Mouse (Mus musculus) mouse embryonic stem cell (cell line): ENCODE results near the gene Cxcl5.

Experiments used
- in situ Hi-C, 2 experiments: fragments of 300-500 bp; cut with MboI; formaldehyde crosslinking; loops; 1 replicate in 1 of 2; 3 replicates in 1 of 2; pipeline ENCODE4 v1.14.3; 2019 to 2020; ENCODE audit warnings: low sequenced_read_pairs in 2 of 2, low pct_unique_long_range_greater_than_20kb in 1 of 2, mixed read lengths in 1 of 2; ENCODE audit not compliant: unreplicated experiment in 1 of 2

Gene Cxcl5

DNA sequence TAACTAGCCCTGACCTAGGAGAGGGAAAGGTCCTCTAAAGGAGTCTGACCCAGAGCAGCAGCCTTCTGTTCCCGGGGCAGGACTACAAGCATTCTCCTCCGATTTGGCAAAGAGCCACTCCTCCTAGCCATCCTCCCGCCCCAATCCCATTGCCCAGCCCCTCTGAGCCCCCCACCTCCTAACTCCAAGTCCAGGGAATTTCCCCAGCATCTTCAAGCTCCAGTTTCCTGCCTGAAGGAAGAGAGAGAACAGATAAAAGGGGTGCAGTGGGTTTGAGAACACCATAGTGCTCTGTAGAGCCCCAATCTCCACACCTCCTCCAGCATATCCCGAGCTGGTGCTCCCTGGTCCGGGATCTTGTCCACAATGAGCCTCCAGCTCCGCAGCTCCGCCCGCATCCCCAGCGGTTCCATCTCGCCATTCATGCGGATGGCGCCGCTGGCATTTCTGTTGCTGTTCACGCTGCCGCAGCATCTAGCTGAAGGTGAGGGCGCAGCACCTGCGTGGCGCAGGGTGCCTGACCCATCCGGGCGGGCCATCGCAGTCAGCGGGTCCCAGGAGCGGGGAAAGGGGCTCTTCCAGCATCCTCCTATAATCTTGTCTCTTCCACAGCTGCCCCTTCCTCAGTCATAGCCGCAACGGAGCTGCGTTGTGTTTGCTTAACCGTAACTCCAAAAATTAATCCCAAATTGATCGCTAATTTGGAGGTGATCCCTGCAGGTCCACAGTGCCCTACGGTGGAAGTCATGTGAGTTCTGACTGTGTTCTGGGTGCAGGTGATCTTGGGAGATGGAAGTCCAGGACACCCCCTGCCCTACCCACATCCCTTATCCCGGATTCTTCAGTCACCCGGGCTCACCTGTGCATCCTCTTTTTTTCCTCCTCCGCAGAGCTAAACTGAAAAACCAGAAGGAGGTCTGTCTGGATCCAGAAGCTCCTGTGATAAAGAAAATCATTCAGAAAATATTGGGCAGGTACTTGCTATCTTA, at the start of gene Cxcl5:
Cxcl5 (plus strand) TSS at position 284 of the 989 bp plus-strand sequence.
- in situ Hi-C loops, result no loop called here

DNA sequence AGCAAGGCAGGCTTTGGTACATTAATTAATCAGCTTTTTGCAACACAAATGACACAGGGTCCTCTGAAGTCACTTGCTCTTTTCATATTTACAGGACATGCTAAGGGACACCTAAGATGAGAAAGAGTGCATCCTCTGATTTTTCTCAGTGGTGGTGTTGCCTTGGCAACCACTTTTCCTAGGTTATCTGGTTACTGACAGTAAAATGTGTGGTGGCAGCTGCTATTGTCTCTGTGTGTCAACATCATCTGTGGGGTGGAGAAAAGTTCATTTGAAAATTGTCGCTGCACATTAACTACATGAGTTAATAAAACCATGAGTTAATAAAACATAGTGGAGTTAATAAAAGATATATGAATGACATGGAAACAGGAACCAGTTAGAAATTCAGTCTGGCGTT, 47.8 kb upstream of the Cxcl5 start:
- in situ Hi-C loops, result no loop called here

DNA sequence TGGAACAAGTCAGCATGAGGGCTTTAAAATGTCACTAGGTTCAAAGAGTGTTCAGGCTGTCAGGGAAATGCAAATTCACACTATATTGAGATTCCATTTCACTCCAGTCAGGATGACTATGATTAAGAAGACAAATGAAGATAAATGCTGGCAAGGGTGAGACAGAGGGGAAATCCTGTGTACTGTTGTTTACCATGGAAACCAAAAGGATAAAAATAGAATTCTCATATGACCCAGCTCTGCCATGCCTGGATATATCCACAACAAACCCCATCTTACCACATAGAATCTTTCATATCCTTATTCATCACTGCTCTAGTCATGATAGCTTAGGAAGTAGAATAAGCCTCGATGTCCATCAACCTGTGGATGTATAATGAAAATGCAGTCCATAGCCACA, 41.2 kb upstream of the Cxcl5 start:
- in situ Hi-C loops, result no loop called here

DNA sequence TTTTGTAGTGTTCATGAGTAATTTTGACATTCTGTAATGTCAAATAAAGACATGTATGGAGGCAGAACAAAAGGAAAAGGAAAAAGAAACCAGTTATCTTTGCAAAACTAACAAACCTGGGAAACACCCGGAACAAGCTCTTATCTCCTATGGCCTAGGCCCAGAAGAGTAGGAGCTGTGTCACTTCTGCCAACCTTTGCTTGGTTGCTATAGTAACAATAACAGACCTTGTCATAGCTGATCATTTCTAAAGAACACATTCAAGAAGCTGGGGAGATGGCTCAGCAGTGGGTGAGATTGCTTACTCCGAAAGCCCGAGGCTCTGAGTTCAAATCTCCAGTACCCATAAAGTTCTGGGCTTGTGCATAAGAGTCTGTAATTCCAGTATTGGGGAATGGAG, 36.5 kb upstream of the Cxcl5 start:
- in situ Hi-C loops, result no loop called here

DNA sequence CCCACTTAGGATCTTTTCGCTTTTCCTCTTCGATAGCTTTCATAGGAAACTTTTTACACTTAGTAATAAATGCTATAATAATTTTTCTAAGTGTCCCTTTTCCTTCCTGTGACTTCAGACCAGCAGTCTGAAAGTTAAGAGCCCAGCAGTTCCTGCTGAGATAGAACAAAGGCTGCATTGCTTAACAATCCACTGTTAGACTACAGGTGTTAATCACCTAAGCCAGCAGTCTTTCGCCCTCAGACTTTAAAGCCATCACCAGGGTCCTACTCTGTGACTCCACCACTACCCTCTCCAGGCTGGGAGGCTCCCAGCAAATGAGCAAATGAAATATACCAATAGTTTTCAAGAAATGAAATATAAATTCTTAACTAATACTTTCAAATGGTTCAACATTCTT, 30.9 kb upstream of the Cxcl5 start:
- in situ Hi-C loops, result no loop called here

DNA sequence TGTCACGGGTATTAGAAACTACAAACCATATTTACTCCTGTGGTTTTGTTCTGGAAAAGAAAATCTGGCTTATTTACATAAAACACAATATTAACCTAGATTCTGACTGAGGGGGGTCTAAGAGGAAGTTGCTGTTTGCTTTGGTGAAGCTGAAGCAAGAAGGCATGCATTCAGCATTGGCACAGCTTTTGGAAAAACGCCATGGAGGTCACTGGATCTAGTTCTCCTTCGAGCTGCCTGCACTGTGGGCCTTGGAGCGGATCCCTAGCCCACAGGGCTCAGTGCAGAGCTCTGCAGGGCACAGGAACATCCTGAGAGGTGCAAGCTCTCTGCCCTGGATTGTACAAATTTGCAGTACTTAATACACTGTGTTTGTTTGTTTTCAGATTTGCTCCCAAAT, 27.7 kb upstream of the Cxcl5 start:
- in situ Hi-C loops, result no loop called here

DNA sequence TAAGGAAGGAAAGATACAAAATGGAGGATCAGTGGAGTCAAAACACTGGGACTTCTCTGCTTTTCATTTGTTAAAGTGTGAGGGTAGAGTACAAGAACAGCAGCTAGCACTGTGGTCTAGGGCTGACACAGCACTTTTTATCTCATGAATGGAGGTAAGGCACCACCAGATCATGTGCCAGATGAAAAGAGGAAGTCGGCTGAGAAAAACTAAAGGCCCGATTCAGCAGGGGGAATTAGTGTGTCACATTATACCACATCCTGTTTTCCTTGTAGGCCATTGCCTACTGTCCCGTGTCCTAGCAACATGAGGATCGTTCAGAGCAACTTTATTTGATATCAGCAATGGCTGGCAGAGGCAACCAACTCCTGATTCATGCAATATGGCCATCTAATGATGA, 17.1 kb upstream of the Cxcl5 start:
- in situ Hi-C loops, result no loop called here

DNA sequence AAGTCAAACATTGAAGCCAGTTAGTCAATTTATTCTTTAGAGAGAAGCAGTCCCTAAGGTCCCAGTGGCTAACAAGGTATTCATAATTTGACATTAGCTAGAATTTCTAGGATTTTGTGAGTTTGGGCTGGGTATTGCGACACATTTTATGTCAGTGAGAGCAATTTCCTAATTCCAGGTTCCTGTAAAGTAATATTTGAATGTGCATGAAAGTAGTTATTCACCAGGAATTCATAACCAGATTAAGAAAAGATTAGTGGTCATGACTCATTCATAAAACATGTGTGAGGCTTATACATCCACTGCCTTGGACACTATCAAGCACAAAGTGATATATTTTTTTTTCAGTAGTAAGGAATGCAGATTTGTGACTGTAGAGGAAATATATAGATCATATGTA, 5.2 kb upstream of the Cxcl5 start:
- in situ Hi-C loops, result no loop called here

DNA sequence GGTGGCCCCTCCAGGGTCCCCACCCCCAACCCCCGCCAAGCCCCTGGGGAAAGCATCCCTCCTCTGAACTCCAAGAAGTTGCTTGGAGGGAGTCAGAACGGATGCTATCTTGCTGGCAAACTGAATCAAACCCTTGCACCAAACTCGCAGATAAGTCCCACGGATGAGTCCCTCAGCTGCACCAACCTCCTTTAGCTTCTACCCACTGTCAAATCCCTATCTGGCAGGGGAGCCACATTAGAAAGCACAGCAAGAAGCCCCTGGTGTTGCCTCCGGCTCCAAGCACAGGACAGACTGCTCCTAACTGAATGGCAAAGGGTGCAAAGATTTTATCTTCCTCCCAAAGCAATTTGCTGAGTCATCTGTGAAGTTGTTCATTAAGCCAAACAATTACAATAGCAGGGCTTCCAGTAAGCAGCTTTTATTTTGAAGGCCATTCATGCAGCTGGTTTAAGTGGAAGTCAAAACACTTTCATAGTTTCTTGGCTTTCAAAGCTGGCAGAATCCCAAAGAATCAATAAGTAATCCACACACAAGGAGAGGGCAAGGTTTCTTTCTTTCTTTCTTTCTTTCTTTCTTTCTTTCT, 1.0 kb upstream of the Cxcl5 start:
- in situ Hi-C loops, result no loop called here

DNA sequence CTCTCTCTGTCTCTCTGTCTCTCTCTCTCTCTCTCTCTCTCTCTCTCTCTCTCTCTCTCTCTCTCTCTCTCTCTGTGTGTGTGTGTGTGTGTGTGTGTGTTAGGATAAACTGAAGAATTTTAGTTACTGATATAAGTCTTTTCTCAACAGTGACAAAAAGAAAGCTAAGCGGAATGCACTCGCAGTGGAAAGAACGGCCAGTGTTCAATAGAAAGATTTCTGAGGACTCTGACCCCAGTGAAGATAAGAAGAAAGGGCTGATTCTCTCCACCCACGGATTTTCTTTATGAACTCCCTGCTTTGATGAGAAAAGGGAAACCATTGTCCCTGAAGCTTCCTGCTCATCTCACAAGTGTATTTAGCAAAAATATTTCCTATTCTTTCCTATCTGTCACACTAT, 1.1 kb downstream of the Cxcl5 start:
- in situ Hi-C loops, result no loop called here

DNA sequence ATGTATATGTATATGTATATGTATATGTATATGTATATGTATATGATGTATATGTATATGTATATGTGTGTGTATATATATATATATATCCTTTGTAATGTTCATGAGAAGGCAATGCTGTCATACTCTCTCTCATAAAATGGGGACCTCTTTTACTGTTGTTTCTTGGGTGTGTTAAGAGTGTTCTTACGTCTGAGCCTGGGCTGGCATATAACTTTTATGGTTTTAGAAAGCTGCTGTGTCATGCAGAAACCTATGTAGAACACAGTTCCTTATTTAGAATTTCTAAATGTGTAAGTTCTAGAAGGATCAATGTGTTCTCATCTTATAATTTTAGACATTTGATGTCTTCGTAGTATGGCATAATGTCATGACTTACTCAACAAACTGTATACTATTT, 1.7 kb downstream of the Cxcl5 start:
- in situ Hi-C loops, result no loop called here

DNA sequence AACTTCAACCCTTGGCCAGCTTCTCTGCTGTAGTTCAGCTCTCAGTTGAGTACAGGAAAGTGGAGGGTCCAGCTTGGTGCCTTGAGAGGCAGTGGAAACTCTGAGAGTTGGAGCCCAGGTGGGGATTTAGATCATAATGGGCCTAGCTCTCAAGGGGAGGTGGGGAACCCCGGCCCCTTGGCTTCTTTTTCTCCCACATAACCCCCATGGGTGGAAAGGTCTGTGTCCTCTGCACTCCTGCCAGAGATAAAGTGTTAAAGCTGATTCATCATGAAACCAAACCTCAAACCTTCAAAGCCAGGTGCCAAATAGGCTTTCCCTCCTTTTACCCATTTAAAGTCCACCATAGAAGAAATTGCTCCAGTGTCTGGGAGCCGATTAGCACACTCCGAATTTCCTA, 2.7 kb downstream of the Cxcl5 start:
- in situ Hi-C loops, result no loop called here

DNA sequence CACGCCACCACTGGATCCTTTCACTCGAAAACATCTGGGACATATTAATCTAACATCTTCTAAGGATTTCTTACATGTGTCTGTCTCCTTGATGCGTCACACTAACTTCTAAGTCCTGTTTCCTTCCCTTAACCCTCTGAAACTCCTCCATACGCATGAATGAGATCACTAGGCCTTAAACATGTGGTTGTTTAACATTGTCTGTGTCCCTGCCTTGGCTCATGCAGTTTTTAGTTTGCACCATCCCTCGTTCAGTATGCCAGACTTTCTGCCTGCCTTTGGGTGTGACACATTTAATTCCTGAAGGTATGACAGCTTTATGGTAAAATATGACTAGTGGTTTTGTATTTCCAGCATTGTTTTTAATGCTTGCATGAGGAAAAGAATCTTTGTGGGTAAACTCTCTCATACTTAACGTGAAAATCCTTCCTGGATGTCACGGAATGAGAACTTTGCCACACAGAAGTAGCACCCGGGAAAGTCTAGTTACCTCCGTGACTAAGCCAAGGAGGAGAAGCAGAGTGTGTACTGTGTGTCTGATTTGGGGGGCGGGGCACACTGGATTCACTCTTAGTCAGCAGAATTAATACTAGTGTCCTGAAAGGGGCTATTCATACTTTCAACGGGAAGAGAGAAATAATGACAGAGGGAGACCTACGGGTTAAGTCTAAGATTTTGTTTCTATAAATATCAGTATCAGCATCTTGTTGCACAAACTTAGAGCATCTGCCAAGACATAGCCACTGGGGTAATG, 4.9 kb downstream of the Cxcl5 start:
- in situ Hi-C loops, result no loop called here

DNA sequence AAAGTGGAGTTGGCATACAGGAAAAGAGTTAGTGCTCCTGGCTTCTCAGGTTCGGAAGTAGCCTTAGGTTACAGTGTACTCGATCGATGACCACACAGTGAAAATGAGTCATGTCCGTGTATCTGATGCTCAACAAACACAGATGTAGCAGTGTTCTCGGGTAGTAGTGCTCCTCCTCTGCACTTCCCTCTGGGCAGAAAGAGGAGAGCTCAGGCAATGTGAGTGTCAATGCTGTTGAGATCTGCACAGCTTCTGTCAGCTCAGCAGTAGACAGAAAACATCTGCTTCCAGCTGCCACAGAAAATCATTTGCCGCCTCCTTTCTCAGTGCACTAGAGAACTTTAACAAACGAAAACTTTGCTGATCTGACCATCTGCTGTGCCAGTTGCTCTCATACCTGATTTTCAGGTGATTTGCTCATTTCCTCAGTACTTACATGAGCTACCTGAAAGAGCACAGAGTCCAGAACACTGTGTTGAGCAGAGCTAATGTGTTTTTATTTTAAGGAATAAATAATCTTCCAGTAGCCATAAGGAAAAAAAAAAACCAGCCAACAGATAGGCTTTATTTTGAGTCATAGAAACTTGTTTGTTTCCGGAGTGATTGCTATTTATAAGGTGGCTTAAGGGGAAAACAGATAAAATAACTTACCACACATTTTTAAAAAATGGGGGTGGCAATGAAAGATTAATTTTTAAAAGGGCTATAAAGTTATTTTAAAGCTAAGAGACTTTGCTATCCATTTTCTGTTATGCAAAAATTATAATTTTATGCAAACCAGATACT, 6.9 kb downstream of the Cxcl5 start:
- in situ Hi-C loops, result no loop called here

DNA sequence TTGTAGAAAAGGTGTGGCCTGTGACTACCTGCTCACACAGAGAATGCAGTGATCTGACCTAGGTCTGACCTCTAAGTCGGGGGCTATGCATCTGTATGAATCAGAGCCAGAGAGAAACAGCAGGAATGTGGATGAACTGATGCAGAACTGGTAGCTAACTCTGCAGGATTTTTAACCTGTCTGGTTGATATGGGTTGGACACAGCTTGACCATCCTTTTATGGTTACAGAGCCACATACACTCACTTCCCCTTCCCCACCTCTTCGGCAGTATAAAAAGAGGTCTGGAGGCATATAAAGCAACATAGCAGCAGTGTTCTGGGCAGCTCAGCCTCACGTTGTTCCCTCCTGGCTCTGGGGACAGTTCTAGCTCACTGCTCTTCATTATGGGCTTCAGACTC, 9.1 kb downstream of the Cxcl5 start, which contains the start of gene Ppbp:
Ppbp (plus strand) TSS at position 301 of the 400 bp plus-strand sequence.
- in situ Hi-C loops, result no loop called here

DNA sequence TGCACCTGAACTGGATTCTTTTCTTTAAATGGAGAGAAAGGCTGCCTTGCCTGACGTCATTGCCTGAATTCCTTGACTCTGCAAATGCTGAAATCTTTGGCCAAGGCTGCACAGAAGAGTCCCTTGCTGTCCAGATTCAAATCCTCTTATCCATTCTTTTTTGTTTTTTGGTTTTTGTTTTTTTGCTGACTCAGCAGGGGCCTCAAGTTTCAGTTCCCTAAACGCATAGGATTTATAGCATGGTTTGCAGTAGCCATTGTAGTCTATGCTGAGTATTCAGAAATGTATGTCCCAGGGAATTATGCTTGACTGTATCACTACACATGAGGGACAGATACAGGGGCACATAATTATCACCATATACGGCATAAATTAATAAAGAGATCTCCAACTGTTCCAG, 12.2 kb downstream of the Cxcl5 start:
- in situ Hi-C loops, result no loop called here

DNA sequence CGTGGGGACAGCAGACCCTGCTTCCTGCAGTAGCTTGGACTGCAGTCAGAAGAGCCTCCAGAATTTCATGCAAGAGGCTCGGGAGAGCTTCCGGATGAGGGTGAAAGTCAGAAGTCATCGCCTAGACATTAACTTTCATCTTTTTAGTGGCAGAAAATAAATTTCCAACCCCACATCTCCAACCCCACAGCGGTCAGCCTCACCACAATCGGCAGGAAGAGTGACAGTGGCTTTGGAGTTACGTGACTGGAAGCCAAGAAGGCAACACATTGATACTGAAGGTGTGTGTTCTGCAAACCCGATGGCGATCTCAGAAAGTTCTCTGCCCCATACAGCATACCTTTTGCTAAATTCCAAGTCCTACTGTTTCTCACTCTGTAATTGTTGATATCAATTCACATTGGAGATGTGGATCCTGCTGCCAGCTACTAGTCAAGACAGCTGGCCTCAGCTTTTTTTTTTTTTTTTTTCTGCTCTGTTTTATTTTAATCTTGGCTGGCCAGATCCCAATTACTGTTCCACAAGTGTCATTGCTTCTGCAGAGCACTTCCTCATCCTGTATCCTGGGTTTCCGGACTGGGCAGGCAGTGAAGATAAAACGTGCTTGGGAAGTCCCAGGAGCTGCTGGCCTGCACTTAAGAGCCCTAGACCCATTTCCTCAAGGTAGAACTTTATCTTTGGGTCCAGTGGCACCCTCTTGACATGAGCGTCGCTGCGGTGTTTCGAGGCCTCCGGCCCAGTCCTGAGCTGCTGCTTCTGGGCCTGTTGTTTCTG, 12.9 kb downstream of the Cxcl5 start, which contains the start of gene Pf4:
Pf4 (plus strand) TSS at position 556 of the 774 bp plus-strand sequence.
- in situ Hi-C loops, result no loop called here

DNA sequence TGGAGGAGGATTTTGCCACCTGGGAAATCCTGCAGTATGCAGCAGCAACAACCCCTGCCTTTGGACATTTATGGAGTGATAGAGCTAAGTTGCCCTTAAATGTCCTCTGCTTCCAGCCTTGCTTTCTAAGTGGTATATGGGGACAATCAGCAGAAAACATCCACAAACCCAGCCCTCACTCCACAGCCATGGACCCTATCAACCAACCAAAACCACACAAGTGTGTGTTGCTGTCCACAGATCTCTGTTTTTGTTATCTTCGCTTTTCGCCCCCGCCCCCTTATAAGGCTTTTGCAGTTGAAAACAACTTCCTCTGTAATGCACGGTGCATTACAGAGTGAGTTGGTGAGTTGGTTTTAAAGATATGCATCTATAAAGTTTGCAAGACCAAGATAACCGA, 16.4 kb downstream of the Cxcl5 start:
- in situ Hi-C loops, result loop anchor here in 1 of 2 experiments (25.0 kb wide), 1 partner anchor 113 kb away; no protein-coding TSS in a partner anchor
